Mouse (Mus musculus): ENCODE measurements around the gene Slc25a47. TPM values are rescaled to one million over a fixed set of nuclear protein-coding genes. Genes with fewer than 3 reads are reported as not detected.
A peak's percentile ranks its signal among the peaks of the same experiment; 100 is the strongest.
"Not testable (repeated sequence)": the region's sequence is repeated elsewhere in the genome, so short reads cannot be mapped to it uniquely, and the experiment has no call there.

The Slc25a47 gene
- total RNA-seq, 2 experiments from 2014 or later = 5.1 to 7.9 TPM

DNA sequence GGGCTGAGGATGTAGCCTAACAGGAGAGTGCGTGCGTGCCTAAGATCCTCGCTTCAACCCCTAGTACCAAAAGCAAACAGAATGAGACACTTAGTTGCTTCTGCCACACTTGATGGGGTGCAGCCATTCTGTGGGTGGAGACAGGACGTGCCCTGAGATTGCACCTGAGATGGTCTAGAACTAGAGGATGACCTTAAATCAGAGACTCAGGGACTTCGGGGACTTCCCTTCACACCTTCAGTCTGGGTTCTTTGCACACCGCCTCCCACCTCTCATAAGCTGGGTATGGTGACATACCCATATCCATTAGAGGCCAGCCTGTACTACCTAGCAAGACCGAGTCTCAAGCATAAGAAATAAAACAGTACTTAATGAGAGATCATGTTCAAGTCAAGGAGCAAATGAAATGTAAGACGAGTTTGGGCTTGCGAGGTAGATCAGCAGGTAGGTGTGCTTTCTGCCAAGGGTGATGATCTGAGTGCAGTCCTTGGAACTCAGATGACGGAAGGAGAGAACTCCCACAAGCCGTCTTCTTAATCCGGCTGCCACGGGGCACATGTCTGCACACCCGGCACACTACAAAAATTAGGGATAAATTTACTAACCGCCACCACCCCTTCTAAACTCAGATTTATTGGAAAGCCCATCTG lies 11.5 kb upstream of the Slc25a47 start:
- DNase-seq = no peak
- intact Hi-C loops (cut with DNase I) = no loop called here

DNA sequence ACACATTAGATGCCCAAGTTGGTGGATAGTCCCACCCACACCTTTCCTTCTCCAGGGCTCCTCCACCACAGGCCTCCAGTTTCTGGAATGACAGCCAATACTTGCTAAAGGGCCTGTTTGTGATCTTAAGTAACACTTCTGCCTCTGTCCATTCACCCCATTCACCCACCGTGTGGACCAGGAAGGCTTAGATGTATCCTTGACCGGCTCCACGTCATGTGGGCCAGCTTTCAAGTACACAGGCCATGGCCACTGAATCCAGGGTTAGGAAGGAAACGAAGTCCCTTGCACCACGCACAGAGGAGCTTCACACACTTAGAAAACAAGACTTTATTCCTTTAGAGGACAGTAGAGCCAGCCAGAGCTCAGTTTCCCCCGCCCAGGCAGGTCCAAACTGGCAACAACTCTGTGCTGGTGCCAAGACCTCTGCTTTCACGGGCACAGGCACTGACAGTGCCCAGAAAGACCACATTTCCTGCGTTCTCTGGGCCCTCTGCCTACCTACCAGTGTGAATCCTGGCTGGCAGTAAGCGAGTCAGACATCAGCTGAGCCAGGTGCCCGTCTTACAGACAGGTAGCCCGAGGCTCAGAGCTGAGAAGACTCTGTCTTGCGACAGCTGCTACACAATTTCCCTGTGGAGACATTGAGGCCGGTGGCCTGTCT lies 10.2 kb upstream of the Slc25a47 start:
- no peak for DNase-seq
- intact Hi-C loops (cut with DNase I) = no loop called here

DNA sequence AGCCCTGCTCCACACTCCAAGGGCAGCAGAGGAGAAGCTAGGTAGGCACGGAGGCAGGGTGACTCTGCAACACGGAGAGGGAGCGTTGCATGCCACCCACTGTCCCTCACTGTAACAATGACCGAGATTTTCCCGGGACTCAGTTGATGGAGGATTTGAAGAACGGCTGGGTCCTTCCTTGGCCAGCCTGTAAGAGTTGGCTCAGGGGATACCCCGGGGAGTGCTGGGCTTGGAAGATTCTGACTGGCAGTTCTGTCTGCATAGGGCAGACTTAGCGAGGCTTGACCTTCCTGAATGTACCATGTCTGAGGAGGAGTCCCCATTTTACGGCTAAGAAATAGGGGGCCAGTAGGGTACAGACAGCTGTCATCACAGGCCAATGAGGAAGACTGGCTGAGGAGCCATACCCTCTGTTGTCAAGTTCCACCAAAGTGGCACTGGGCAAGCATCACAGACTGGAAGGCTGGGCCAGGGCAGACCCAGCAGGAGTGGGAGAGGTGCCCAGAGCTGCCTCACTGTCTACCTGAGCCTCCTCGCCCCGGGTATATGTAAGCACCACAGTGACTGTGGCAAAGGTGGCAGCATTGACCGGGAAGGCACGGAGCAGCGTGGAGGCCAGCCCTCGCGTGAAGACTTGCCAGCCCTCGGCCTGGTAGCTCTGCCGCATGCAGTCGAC lies 9.4 kb upstream of the Slc25a47 start:
- no peak for DNase-seq
- intact Hi-C loops (cut with DNase I) = no loop called here

- DNase-seq = no peak
- intact Hi-C loops (cut with DNase I) = no loop called here
Measured at GRCm38 (mm10) chr12:108826958-108827535, 8.8 kb upstream of the Slc25a47 start.

DNA sequence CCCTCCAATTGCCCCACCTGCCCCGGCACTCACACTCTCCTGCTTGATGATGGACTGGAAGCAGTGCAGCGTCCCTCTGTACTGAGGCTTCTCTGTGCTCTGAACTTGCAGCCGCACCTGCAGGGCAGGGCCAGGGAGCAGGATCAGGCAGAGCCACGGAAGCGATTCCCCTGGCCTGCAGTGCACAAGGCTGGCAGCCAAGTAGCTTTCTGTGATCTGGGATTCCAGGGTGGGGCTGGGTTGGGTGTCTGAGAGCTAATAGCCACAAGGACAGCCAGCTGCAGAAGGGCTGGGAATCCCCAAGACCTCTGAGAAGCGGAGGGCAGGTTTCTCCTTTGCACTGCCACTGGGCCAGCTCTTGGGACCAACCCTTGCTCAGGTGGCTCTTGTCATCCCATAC lies 8.2 kb upstream of the Slc25a47 start:
- intact Hi-C loops (cut with DNase I) = loop anchor here (2.0 kb wide), 1 partner anchor 13 kb away; no protein-coding TSS in a partner anchor
- DNase-seq = no peak

GRCm38 (mm10) chr12:108829636-108830035 lies 6.2 kb upstream of the Slc25a47 start:
- DNase-seq = no peak
- intact Hi-C loops (cut with DNase I) = loop anchor here (2.0 kb wide), 1 partner anchor 15 kb away; no protein-coding TSS in a partner anchor

DNA sequence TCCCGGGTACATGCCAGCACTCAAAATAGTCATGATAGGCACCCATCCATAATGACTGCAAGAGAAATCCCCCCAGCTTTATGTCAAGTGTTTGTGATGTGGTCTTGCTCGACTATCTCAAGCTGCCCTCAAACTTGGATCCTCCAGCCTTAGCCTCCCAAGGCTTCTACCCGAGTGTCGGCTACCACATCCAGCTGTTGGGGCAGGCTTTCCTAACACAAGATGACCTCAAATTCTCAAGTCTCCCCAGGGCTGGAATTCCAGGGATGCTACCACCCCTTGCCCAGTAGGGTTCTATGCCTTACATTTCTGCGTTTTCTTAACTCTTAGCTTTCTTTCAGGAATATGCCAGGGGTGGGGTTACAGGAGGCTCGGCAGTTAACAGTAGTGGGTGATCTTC lies 5.5 kb upstream of the Slc25a47 start:
- intact Hi-C loops (cut with DNase I) = no loop called here
- DNase-seq = no peak

DNA sequence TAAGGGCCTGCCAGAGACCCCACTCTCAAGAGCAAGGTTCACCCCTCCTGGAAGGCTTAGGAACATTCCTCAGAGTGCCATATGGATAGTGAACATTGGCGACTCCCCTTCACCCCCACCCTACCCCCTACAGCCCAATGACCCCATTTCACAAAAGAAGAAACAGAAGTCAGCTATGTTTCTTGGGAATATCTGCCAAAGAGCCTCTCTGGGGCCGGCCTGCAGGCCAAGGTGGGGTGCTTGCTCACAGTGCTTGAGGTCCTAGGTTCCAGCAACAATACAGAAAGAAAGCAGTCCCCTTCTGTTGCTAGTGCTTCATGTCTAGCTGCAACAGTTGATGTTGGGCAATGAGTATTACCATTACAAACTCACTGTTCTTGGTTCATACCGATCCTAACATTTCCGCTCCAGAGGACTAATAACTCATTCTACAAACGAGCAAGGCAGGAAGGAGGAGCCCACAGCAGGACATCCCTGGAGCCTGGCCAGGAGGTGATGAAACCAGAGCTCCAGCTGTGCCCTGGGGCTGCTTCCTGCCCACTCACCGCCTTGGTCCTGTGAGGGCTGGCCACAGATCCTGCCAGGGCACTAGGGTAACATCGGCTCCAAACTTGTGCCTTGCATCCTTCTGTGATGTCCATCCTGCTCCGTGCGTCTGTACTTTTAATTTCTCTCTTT lies 3.7 kb upstream of the Slc25a47 start:
- intact Hi-C loops (cut with DNase I) = no loop called here
- DNase-seq = peak; percentile 49 to 52

GRCm38 (mm10) chr12:108832851-108833250 lies 3.0 kb upstream of the Slc25a47 start:
- intact Hi-C loops (cut with DNase I) = no loop called here
- DNase-seq = peak in 1 of 2 experiments; percentile 36

- no peak for DNase-seq
- intact Hi-C loops (cut with DNase I) = no loop called here
Measured at GRCm38 (mm10) chr12:108833408-108833807, 2.4 kb upstream of the Slc25a47 start.

- intact Hi-C loops (cut with DNase I) = no loop called here
- DNase-seq = no peak
Measured at GRCm38 (mm10) chr12:108834337-108834736, 1.5 kb upstream of the Slc25a47 start.

- no peak for DNase-seq
- intact Hi-C loops (cut with DNase I) = no loop called here
Measured at GRCm38 (mm10) chr12:108834786-108835185, 1.1 kb upstream of the Slc25a47 start.

DNA sequence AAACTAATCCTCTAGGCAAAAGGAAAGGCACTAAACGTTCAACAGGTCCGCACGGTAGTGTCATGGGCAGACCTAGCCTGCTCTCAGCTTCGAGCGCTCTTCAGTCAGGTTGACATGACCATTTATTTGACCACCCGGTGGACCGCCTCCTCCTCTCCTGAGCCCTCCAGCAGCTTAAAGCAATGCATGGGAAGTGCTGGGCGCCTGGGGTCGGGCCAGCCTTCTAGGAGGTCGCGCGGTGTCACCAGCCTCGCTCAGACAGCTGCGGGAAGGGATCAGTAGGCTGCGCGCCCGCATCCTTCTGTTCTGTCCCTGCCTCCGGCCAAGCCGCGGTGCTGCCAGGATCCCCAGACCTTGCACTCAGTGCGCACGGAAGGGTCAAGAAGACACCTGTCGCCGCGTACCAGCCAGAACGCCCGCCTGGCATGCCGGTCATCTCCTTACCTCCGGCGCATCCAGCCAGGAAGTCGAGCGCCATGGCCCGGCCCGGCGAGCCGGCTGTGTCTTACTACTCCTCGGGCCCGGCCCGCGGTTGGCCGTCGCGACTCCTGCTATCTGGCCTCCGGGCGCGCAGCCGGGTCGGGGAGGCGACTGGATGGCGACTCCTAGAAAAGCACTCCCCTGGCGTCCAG lies 522 bp upstream of the Slc25a47 start:
- intact Hi-C loops (cut with DNase I) = no loop called here
- no peak for DNase-seq

GRCm38 (mm10) chr12:108836722-108837121 lies 876 bp downstream of the Slc25a47 start:
- DNase-seq = no peak
- intact Hi-C loops (cut with DNase I) = loop anchor here (2.0 kb wide), 1 partner anchor 42 kb away; no protein-coding TSS in a partner anchor

- intact Hi-C loops (cut with DNase I) = no loop called here
- DNase-seq = no peak
Measured at GRCm38 (mm10) chr12:108841181-108841580, 5.3 kb downstream of the Slc25a47 start.

DNA sequence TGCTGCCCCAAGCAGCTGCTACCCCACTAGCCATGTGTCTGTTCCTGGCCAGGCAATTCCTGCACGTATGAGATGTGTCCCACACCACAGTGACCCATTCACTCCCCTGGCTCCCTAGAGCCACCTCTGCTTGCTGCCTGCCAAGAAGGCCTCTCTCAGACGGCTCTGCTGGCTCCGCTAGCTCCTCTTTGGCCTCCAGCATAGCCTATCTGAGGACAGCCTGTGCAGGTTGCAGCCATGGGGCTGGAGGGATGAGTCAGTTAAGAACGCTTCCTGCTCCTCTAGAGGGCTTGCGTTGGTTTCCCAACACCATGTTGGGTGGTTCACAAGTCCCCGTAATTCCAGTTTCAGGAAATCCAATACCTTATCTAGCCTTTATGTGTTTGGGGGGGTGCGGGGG lies 6.8 kb downstream of the Slc25a47 start:
- intact Hi-C loops (cut with DNase I) = no loop called here
- no peak for DNase-seq

DNA sequence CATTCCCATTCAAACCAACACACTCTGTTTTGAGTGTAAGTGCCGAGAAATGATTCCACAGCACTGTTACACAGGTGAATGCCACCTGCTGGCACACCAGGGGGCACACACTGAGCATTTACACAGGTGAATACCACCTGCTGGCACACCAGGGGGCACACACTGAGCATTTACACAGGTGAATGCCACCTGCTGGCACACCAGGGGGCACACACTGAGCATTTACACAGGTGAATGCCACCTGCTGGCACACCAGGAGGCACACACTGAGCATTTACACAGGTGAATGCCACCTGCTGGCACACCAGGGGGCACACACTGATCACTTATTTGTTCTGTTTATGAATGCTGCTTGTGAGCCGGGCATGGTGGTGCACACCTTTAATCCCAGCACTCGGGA lies 12.2 kb downstream of the Slc25a47 start:
- DNase-seq; intact Hi-C loops (cut with DNase I): not testable (repeated sequence)

GRCm38 (mm10) chr12:108849488-108850022 lies 13.7 kb downstream of the Slc25a47 start:
- DNase-seq = peak in 1 of 2 experiments; percentile 26
- intact Hi-C loops (cut with DNase I) = no loop called here

- intact Hi-C loops (cut with DNase I) = no loop called here
- DNase-seq = peak in 1 of 2 experiments; percentile 29
Measured at GRCm38 (mm10) chr12:108850129-108850528, 14.3 kb downstream of the Slc25a47 start.

- intact Hi-C loops (cut with DNase I) = no loop called here
- DNase-seq = no peak
Measured at GRCm38 (mm10) chr12:108850886-108851285, 15.0 kb downstream of the Slc25a47 start.

Measured in heart, postnatal 14 days (tissue).